Mouse (Mus musculus) stomach, embryonic 16.5 days (tissue): ENCODE measurements around the gene Cacna1f. TPM values are rescaled to one million over a fixed set of nuclear protein-coding genes. Genes with fewer than 3 reads are reported as not detected.

Experiments
- ATAC-seq: fragments of 200-750 bp; cut with Nextera tagmentation; 2 replicates; pipeline ENCODE4 v1.8.0; 2017; ENCODE audit warnings: moderate number of reproducible peaks, moderate TSS enrichment; ENCODE audit not compliant: insufficient read depth, low FRiP score
- H3K27ac ChIP-seq: fragments of 300-500 bp; sonication (generic); 2 replicates; pipeline ENCODE4 v1.5.1; 2014; ENCODE audit warnings: low read length
- H3K27me3 ChIP-seq: fragments of 300-500 bp; sonication (generic); 2 replicates; pipeline ENCODE4 v1.6.1; 2014; ENCODE audit warnings: low read length, control low read depth, mixed read lengths; ENCODE audit not compliant: control insufficient read depth, insufficient read depth
- H3K36me3 ChIP-seq: fragments of 300-500 bp; sonication (generic); 2 replicates; pipeline ENCODE4 v1.6.1; 2014; ENCODE audit warnings: low read length; ENCODE audit not compliant: control insufficient read depth, insufficient read depth
- H3K4me1 ChIP-seq: fragments of 300-500 bp; sonication (generic); 2 replicates; pipeline ENCODE4 v1.6.1; 2014; ENCODE audit warnings: low read length, control low read depth, mixed read lengths; ENCODE audit not compliant: control insufficient read depth, insufficient read depth
- H3K4me2 ChIP-seq: fragments of 300-500 bp; sonication (generic); 2 replicates; pipeline ENCODE4 v1.6.1; 2014; ENCODE audit warnings: low read depth, low read length, mixed read lengths
- H3K4me3 ChIP-seq: fragments of 300-500 bp; sonication (generic); replicated peaks from 2 replicates; pipeline ENCODE4 v1.5.1; 2014; ENCODE audit warnings: mild to moderate bottlenecking, low read length
- H3K9ac ChIP-seq: fragments of 300-500 bp; sonication (generic); 2 replicates; pipeline ENCODE4 v1.6.1; 2014; ENCODE audit warnings: low read length
- H3K9me3 ChIP-seq: fragments of 300-500 bp; sonication (generic); replicated peaks from 2 replicates; pipeline ENCODE4 v1.6.1; 2016; ENCODE audit warnings: low read length, control low read depth; ENCODE audit not compliant: control insufficient read depth
- WGBS: fragments of 180-500 bp; shearing (Covaris S2); extraction: QIAGEN DNeasy Blood & Tissue Kit; methylation state at CpG from one replicate; pipeline ENCODE4 v1.1.7; 2014; 5-methylcytosine and 5-hydroxymethylcytosine counted together
- polyA plus RNA-seq: library from polyadenylated mRNA; unstranded; fragments of >200 nt; fragmentation: Nextera tagmentation; extraction: Ambion mirVana; gene quantifications from 2 replicates; pipeline ENCODE4 v1.2.1, GENCODE M21; 2015

Gene Cacna1f
- polyA plus RNA-seq, 1 experiment from 2014 or later = not detected

DNA sequence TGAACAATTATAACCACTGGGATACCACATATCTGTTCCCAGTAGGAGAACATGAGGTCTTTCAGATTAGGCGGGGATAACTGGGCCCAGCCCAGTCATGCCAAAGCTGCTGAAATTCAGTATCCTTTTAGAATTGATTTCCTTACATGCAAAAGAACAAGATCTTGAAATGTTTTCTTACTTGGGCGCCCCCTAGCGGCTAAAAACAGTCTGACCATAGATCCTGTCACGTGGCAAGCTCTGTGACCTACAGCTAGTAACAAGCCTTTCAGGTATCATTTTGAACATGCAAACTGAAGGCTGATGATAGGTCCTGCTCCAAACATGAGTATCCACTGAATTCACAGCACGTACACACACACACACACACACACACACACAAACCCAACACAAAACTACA lies 38.5 kb downstream of the Cacna1f start:
- no peaks in the 10 kb centered on the region for H3K9me3 ChIP-seq
- 10% methylated on average over 5 of the region's 5 CpGs for WGBS

DNA sequence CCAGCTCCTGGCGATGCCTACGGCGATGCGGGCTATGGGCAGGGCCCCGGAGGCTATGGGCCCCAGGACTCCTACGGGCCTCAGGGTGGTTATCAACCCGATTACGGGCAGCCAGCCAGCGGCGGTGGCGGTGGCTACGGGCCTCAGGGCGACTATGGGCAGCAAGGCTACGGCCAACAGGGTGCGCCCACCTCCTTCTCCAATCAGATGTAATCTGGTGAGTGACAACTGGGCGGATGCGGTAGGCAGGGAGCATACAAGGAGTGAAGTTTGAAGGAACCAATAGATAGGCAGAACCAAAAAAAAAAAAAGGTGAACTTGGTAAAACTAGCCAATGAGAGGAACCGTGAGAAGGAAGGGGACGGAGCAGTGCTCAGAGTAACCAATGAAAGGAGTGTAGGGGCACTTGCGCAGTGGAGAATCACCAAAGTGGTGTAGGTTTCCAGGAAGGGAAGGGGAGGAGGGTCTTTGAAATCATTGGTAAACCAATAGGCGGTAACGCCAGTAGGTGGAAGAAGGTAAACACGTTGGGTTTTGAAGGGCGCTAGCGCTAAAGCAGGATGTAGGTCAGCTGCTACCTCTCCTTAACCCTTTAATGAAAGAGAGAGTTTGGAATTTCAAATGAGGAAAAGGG lies 41.9 kb downstream of the Cacna1f start:
- 16% methylated on average over 25 of the region's 25 CpGs for WGBS

More for the DNA sequence above, 38.5 kb downstream of the Cacna1f start:
- no peaks in the 10 kb centered on the region for H3K27me3 ChIP-seq
- no peak overlapping the region for H3K4me3 ChIP-seq
- no peaks in the 10 kb centered on the region for H3K36me3 ChIP-seq
- no peak overlapping the region for H3K27ac ChIP-seq
- no peaks in the 10 kb centered on the region for H3K4me1 ChIP-seq
- H3K4me2 ChIP-seq = no peak overlapping the region
- H3K9ac ChIP-seq = no peak overlapping the region
- no peak for ATAC-seq

DNA sequence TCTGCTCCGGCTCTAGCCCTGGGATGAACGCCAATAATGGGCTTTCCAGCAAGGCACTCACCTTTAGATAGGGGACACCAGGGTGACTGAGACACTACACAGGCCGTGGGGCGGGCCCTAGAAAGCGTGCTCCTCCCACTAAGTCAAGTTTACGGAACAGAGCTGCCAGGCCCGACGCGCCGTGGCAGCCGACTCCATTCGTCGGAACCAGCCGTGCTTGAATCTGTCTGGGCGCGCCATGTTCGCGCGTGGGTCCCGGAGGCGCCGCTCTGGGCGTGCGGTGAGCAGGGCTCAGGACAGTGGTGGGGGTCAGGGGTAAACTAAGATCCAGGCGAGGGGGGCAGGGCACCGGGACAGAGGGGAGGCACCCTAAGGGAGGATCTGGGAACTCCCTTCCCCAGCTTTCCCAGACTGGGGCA lies 50.3 kb downstream of the Cacna1f start, which contains the start of gene Prickle3:
Prickle3 (plus strand) TSS at position 40 of the 419 bp plus-strand sequence.
- peak within 1 kb of the TSS; percentile 54 for H3K4me3 ChIP-seq
- ATAC-seq = peak; percentile 66
- H3K4me1 ChIP-seq = peaks cover 3% of the 10 kb centered on the region; the same call in 1 of the 2 replicates
- 16% methylated on average over 26 of the region's 26 CpGs for WGBS
- H3K9me3 ChIP-seq = no peaks in the 10 kb centered on the region
- peak within 1 kb of the TSS; percentile 76 for H3K9ac ChIP-seq
- no peaks in the 10 kb centered on the region for H3K36me3 ChIP-seq
- H3K27me3 ChIP-seq = no peaks in the 10 kb centered on the region
- H3K27ac ChIP-seq = peak within 1 kb of the TSS; percentile 89
- peak within 1 kb of the TSS; percentile 64 for H3K4me2 ChIP-seq

More for the DNA sequence above, 41.9 kb downstream of the Cacna1f start:
- Histone ChIP-seq H3K4me3 (peak overlapping the region; percentile 54), H3K27ac (peak overlapping the region; percentile 82), H3K4me1 (no peaks in the 10 kb centered on the region), H3K36me3 (no peaks in the 10 kb centered on the region), H3K9me3 (no peaks in the 10 kb centered on the region), H3K27me3 (no peaks in the 10 kb centered on the region), H3K4me2 (peak overlapping the region; percentile 52), H3K9ac (peak overlapping the region; percentile 86)
- ATAC-seq = peak; percentile 97

DNA sequence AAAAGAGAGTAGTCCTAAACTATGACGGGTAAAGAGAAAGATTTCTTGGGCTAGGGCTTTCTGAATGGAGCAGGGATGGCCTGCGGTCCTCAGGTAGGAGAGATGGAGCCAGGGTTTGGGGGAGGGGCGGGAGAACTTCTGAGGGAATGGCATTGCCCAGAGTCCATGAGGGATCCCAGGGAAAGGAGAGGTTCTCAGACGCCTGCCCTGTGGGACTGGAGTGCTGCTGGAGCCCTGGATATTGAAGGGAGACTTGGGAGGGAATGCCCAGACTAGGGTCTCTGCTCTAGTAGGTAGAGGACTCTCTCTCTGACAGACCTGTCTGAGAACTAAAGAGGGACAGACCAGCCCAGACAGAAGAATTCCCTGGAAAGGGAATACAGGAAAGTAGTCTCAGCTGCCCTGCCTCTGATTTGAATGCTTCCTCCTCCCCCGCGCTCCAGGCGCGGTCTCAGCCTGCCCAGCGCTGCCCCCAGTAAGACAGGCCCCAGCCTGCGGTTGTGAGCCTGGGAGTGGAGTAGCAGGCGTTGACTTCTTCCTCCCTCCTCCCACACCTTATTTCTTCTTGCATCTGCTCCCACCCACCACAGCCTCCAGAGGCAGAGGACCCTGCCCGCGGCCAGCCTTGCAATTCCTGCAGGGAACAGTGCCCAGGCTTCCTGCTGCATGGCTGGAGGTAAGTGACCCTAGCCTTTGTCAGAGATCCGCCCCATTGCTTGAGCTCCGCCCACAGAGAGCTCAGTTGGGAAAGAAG lies 51.3 kb downstream of the Cacna1f start:
- no peaks in the 10 kb centered on the region for H3K9me3 ChIP-seq
- peak; percentile 79 for ATAC-seq
- peak overlapping the region; percentile 89 for H3K27ac ChIP-seq
- no peaks in the 10 kb centered on the region for H3K27me3 ChIP-seq
- WGBS = 27% methylated on average over 12 of the region's 15 CpGs
- H3K9ac ChIP-seq = peak overlapping the region; percentile 76
- H3K4me3 ChIP-seq = peak overlapping the region; percentile 54
- peak overlapping the region; percentile 64 for H3K4me2 ChIP-seq
- H3K36me3 ChIP-seq = no peaks in the 10 kb centered on the region
- peaks cover 3% of the 10 kb centered on the region; the same call in 1 of the 2 replicates for H3K4me1 ChIP-seq

DNA sequence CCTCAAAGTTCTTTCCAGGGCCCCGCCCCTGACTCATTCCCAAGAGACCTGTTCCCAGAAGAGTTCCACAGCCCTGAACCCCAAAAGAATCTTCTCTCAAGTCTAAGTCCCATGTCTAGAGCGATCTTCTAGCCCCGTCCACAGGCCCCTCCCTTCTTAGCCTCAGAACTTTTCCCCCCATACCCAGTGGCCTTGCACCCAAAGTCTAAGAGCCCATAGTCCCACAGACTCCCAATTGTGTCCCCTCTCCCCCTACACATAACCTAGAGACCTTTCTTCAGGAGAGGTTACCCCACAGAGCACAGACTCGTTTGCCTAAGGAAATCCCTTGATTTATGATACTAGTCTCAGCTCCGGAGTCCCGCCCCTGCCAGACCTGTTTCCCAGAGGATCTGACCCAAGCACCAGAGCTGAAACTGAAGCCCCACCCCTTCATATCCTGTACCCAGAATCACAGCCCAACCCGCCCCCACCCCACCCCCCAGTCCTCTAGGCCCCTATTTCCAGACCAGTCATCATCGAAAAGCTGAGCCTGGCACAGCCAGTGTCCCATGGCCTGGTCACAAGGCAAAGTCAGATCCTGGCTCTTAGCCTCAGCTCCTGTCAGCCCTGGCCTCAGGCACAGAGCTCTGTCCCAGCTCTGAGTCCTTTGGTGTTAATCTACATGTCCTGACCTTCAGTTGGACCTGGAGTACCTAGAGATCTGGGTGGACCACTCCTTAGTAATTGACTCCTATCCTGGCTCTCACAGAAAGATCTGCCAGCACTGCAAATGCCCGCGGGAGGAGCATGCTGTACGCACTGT lies 52.1 kb downstream of the Cacna1f start:
- peak; percentile 38 for ATAC-seq
- no peaks in the 10 kb centered on the region; the same call in 1 of the 2 replicates for H3K36me3 ChIP-seq
- peaks cover 3% of the 10 kb centered on the region; the same call in 1 of the 2 replicates for H3K4me1 ChIP-seq
- H3K9ac ChIP-seq = peak overlapping the region; percentile 76; the same call in 1 of the 2 replicates
- WGBS = 47% methylated on average over 11 of the region's 11 CpGs
- no peaks in the 10 kb centered on the region for H3K27me3 ChIP-seq
- peak overlapping the region; percentile 89 for H3K27ac ChIP-seq
- no peaks in the 10 kb centered on the region for H3K9me3 ChIP-seq
- peak overlapping the region; percentile 54 for H3K4me3 ChIP-seq
- peak overlapping the region; percentile 64 for H3K4me2 ChIP-seq

DNA sequence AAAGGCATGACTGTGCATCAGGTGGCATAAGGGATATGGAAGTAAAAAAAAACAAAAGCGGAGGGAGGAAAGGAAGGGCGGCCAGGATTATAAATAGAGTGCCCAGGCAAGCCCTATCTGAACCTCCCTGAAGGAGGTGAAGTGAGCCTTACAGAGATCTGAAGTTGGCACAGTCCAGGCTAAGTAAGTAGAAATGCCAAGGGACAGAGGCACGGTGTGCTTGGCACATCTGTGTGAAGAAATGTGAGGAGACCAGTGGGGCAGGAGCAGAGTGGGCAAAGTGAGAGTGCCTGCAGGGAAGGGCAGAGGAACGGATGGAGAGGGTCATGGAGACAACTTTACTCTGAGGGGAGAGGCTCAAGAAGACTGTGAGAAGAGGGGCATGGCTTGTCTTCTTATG lies 54.2 kb downstream of the Cacna1f start:
- ATAC-seq = no peak
- no peaks in the 10 kb centered on the region for H3K27me3 ChIP-seq
- peaks cover 3% of the 10 kb centered on the region; the same call in 1 of the 2 replicates for H3K4me1 ChIP-seq
- H3K27ac ChIP-seq = no peak overlapping the region
- peaks cover 3% of the 10 kb centered on the region; the same call in 1 of the 2 replicates for H3K36me3 ChIP-seq
- no peak overlapping the region for H3K4me3 ChIP-seq
- H3K9me3 ChIP-seq = no peaks in the 10 kb centered on the region
- 75% methylated on average over 4 of the region's 4 CpGs for WGBS
- no peak overlapping the region for H3K4me2 ChIP-seq
- no peak overlapping the region for H3K9ac ChIP-seq

DNA sequence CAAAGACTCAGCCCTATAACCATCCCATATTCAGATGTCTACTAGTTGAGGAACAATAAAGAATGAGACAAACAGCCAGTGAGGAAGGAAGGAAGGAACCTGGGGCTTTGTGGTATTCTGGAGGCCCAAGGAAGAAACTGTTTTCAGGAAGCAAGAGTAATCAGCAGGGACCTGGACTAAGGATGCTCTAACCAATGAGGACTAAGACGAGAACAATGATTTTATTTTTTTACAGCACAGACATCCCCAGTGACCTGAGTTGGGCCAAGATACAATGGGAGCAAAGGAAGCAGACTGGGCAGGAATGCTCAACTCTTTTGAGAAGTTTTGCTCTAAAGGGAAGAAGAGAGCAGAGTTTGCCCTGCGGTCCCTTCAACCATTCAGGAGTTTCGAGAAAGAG lies 56.1 kb downstream of the Cacna1f start:
- Histone ChIP-seq H3K27ac (peak overlapping the region; percentile 23; the same call in 1 of the 2 replicates), H3K36me3 (peaks cover 3% of the 10 kb centered on the region; the same call in 1 of the 2 replicates), H3K4me2 (no peak overlapping the region), H3K27me3 (no peaks in the 10 kb centered on the region), H3K9ac (no peak overlapping the region), H3K9me3 (no peaks in the 10 kb centered on the region), H3K4me3 (no peak overlapping the region), H3K4me1 (peaks cover 3% of the 10 kb centered on the region; the same call in 1 of the 2 replicates)
- 73% methylated on average over 3 of the region's 3 CpGs for WGBS
- no peak for ATAC-seq

- Histone ChIP-seq H3K4me1 (no peaks in the 10 kb centered on the region), H3K4me3 (no peak overlapping the region), H3K36me3 (peaks cover 3% of the 10 kb centered on the region; the same call in 1 of the 2 replicates), H3K4me2 (no peak overlapping the region), H3K9me3 (no peaks in the 10 kb centered on the region), H3K9ac (no peak overlapping the region), H3K27me3 (no peaks in the 10 kb centered on the region), H3K27ac (no peak overlapping the region)
- ATAC-seq = no peak
- 95% methylated on average over 11 of the region's 11 CpGs for WGBS
Observed at GRCm38 (mm10) chrX:7664791-7665190, 57.9 kb downstream of the Cacna1f start.
